In genomic region chr7:116286173-116286572, GRCm38 (mm10) we compare ENCODE assay signal across 9 mouse cellular contexts. TPM values are rescaled to one million over a fixed set of nuclear protein-coding genes. Genes with fewer than 3 reads are reported as not detected.
A peak's percentile ranks its signal among the peaks of the same experiment; 100 is the strongest.
DNase-seq lines count a peak whose midpoint lies in the region; ATAC-seq and TF ChIP-seq lines count a peak whose summit lies in the region.
"Had no signal": no experiment of that assay in that cellular context is flagged by ENCODE, and none has a peak within 500 bp of the region (broad histone marks: within the 10 kb centered on the region; RNA-seq: fewer than 3 reads in every experiment).

No protein-coding gene starts in this region.

- H3K4me2 ChIP-seq in intestine, embryonic 14.5 days (ENCODE audit: low read length), result no peak overlapping the region
- H3K4me2 ChIP-seq: neural tube, embryonic 13.5 days had no signal

- peaks cover 5% of the 10 kb centered on the region for H3K36me3 ChIP-seq in E14TG2a.4 (ENCODE audit: insufficient read depth, low read length)
- no peaks in the 10 kb centered on the region for H3K36me3 ChIP-seq in intestine, embryonic 14.5 days (ENCODE audit: control insufficient read depth, insufficient read depth, low read length)
- no peaks in the 10 kb centered on the region for H3K36me3 ChIP-seq in liver, adult 2 months (ENCODE audit: control insufficient read depth, insufficient read depth, low read length)
- H3K36me3 ChIP-seq: neural tube, embryonic 13.5 days had no signal

- ATAC-seq in intestine, embryonic 14.5 days (replicated peaks; ENCODE audit: low FRiP score, low TSS enrichment, low read depth), result no peak
- ATAC-seq in frontal cortex, adult (ENCODE audit: low TSS enrichment), result no peak

- peaks cover 97% of the 10 kb centered on the region for H3K4me1 ChIP-seq in E14TG2a.4 (replicated peaks; ENCODE audit: low read depth, low read length)
- peaks cover 42% of the 10 kb centered on the region for H3K4me1 ChIP-seq in intestine, embryonic 14.5 days (replicated peaks; ENCODE audit: control insufficient read depth, insufficient read depth, low read length)
- H3K4me1 ChIP-seq in liver, adult 2 months (ENCODE audit: control insufficient read depth, insufficient read depth, low read length), result peaks cover 24% of the 10 kb centered on the region

- TF ChIP-seq CTCF in E14TG2a.4 (conservative IDR thresholded peaks at IDR 0.05; ENCODE audit: low read length), result no peak
- peak; percentile 15; the same call in 1 of the 2 replicates for TF ChIP-seq CTCF in liver, adult 2 months (IDR thresholded peaks at IDR 0.05; ENCODE audit: low read depth, low read length)

- no peak overlapping the region for H3K9ac ChIP-seq in intestine, embryonic 14.5 days (ENCODE audit: low read length)
- H3K9ac ChIP-seq in liver, adult 2 months (ENCODE audit: low read depth, low read length), result no peak overlapping the region
- H3K9ac ChIP-seq: neural tube, embryonic 13.5 days had no signal

- H3K27me3 ChIP-seq in E14TG2a.4 (ENCODE audit: insufficient read depth, low read length), result no peaks in the 10 kb centered on the region
- H3K27me3 ChIP-seq in intestine, embryonic 14.5 days (replicated peaks; ENCODE audit: control insufficient read depth, insufficient read depth, low read length), result no peaks in the 10 kb centered on the region
- no peaks in the 10 kb centered on the region for H3K27me3 ChIP-seq in liver, adult 2 months (ENCODE audit: control insufficient read depth, insufficient read depth, low read length)
- H3K27me3 ChIP-seq: neural tube, embryonic 13.5 days had no signal

- peak overlapping the region; percentile 57; the same call in 1 of the 2 replicates for H3K27ac ChIP-seq in intestine, embryonic 14.5 days (ENCODE audit: low read depth)
- no peak overlapping the region for H3K27ac ChIP-seq in liver, adult 2 months (replicated peaks; ENCODE audit: insufficient read depth, low read depth, low read length)
- H3K27ac ChIP-seq: neural tube, embryonic 13.5 days had no signal

- 64% methylated on average over 12 of the region's 12 CpGs for WGBS in intestine, embryonic 14.5 days
- WGBS in liver, adult 2 months, result 18% methylated on average over 12 of the region's 12 CpGs

- no peaks in the 10 kb centered on the region for H3K9me3 ChIP-seq in E14TG2a.4 (ENCODE audit: low read length)
- H3K9me3 ChIP-seq in intestine, embryonic 14.5 days (ENCODE audit: control insufficient read depth, low read length), result no peaks in the 10 kb centered on the region
- H3K9me3 ChIP-seq: neural tube, embryonic 13.5 days had no signal

- peak; percentile 86 for DNase-seq in adrenal gland, postnatal 10 days
- no peak for DNase-seq in intestine, embryonic 14.5 days (ENCODE audit: low spot score)
- DNase-seq in liver, adult 2 months (ENCODE audit: extremely low read depth, low read depth, low spot score), result peak; percentile 93
- DNase-seq in yolk sac, embryonic 10.5 days (ENCODE audit: low spot score), result no peak
- no peak for DNase-seq in frontal cortex, postnatal 10 days (ENCODE audit: low spot score in 2 of 2)
- DNase-seq in gastrocnemius, postnatal 4 days (ENCODE audit: low spot score in 2 of 2), result no peak

- TF ChIP-seq POLR2A in liver, adult 2 months (IDR thresholded peaks at IDR 0.05; ENCODE audit: extremely low read depth, insufficient read depth, low read length), result no peak

- H3K79me2 ChIP-seq in liver, adult 2 months (ENCODE audit: control insufficient read depth, insufficient read depth, low read length), result peaks cover 12% of the 10 kb centered on the region; the same call in 1 of the 2 replicates

- peak overlapping the region; percentile 58 for H3K4me3 ChIP-seq in E14TG2a.4 (replicated peaks; ENCODE audit: low read length)
- H3K4me3 ChIP-seq in intestine, embryonic 14.5 days (ENCODE audit: low read depth, low read length), result no peak overlapping the region
- no peak overlapping the region for H3K4me3 ChIP-seq in liver, adult 2 months (ENCODE audit: insufficient read depth, low read depth, low read length)
- H3K4me3 ChIP-seq: neural tube, embryonic 13.5 days had no signal

RNA-seq across cellular contexts. Expression of gene Plekha7, which starts 22.0 kb away (rescaled TPM):
- 10 to 100 TPM in 1 of 2 experiments, 1 to 10 TPM in 1; 7.9 to 10.9 TPM for total RNA-seq in adrenal gland, postnatal 10 days (2021)
- 10.7 and 10.8 TPM in 2 replicates for polyA plus RNA-seq in intestine, embryonic 14.5 days (2014; fragmentation: Nextera tagmentation; extraction: Ambion mirVana)
- 2.2 and 2.3 TPM in 2 replicates for total RNA-seq in liver, adult 2 months (2014; rRNA removed)
- 2.7 and 2.9 TPM in 2 replicates for polyA plus RNA-seq in liver, adult 2 months (2012; rRNA removed)
- 1 to 10 TPM; 4.0 TPM for total RNA-seq in gastrocnemius, postnatal 4 days (2021)

RNA-seq across cellular contexts. Expression of gene Rps13, which starts 47.8 kb away (rescaled TPM):
- 100 to 1,000 TPM; 508 to 514 TPM for total RNA-seq in adrenal gland, postnatal 10 days (2021)
- polyA plus RNA-seq in intestine, embryonic 14.5 days (2014; fragmentation: Nextera tagmentation; extraction: Ambion mirVana), result 1,010 and 1,152 TPM in 2 replicates
- total RNA-seq in liver, adult 2 months (2014; rRNA removed), result 125 and 171 TPM in 2 replicates
- 107 and 198 TPM in 2 replicates for polyA plus RNA-seq in liver, adult 2 months (2012; rRNA removed)
- 100 to 1,000 TPM; 486 to 492 TPM for total RNA-seq in gastrocnemius, postnatal 4 days (2021)

Comparison
In these comparisons a context has a peak if more than half of its experiments do, and no peak if none do; other contexts are left out.
1. DNase-seq: peak in adrenal gland, postnatal 10 days (single experiment) and liver, adult 2 months (single experiment); none in intestine, embryonic 14.5 days (single experiment), yolk sac, embryonic 10.5 days (single experiment), frontal cortex, postnatal 10 days (0 of 2) and gastrocnemius, postnatal 4 days (0 of 2).